10 mouse cellular contexts compared by ENCODE assay signal in the genomic region with DNA sequence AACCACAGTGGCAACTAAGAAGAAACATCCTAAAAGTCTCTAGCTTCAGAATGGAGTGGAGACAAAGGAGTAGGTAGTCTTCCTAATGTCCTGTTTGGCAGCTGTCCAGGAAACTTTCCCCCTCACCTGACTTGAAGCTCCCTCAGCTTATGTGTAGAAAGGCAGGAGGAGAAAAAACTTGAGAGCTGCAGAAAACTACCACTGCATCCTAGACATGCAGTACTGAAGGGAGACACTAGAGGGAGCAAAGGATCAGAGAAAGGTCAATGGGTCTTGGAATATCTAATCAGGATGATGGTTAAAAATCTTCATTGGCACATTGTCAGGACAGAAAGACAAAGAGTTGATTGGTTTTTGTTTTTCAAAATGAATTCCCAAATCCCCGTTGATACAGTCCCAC. TPM values are rescaled to one million over a fixed set of nuclear protein-coding genes. Genes with fewer than 3 reads are reported as not detected.
DNase-seq lines count a peak whose midpoint lies in the region; TF ChIP-seq lines count a peak whose summit lies in the region.
"Had no signal": no experiment of that assay in that cellular context is flagged by ENCODE, and none has a peak within 500 bp of the region (broad histone marks: within the 10 kb centered on the region; RNA-seq: fewer than 3 reads in every experiment).

No protein-coding gene starts in this region.

- peak; percentile 37; the same call in 1 of the 2 replicates for TF ChIP-seq CTCF in cortical plate, adult 2 months (IDR thresholded peaks at IDR 0.05; ENCODE audit: extremely low read depth, insufficient read depth, low read length)

- TF ChIP-seq POLR2A in cortical plate, adult 2 months (IDR thresholded peaks at IDR 0.05; ENCODE audit: extremely low read depth, insufficient read depth, low read length) = no peak

- no peaks in the 10 kb centered on the region for H3K4me1 ChIP-seq in cortical plate, adult 2 months (ENCODE audit: control insufficient read depth, insufficient read depth, low read length)
- H3K4me1 ChIP-seq: limb, embryonic 15.5 days had no signal

- intact Hi-C loops in left cerebral cortex, postnatal 36 days (cut with DNase I) = loop anchor here (5.0 kb wide), 1 partner anchor 157 kb away; no protein-coding TSS in a partner anchor
- intact Hi-C loops in left cerebral cortex, postnatal 10 days (cut with DNase I) = loop anchor here (10.0 kb wide), 1 partner anchor 159 kb away; no protein-coding TSS in a partner anchor

- no peak overlapping the region for H3K27ac ChIP-seq in cortical plate, adult 2 months (ENCODE audit: insufficient read depth, low read length)
- H3K27ac ChIP-seq: limb, embryonic 15.5 days had no signal

- no peak overlapping the region for H3K4me3 ChIP-seq in cortical plate, adult 2 months (ENCODE audit: insufficient read depth, low read length)
- H3K4me3 ChIP-seq: limb, embryonic 15.5 days had no signal

- DNase-seq in adrenal gland, postnatal 10 days = peak; percentile 62
- DNase-seq in adrenal gland, postnatal 25 days = no peak
- peak; percentile 43 for DNase-seq in left cerebral cortex, adult 11 months (ENCODE audit: low spot score)
- DNase-seq in left cerebral cortex, postnatal 36 days (ENCODE audit: low spot score in 2 of 2) = no peak
- DNase-seq in NIH3T3 (ENCODE audit: low read depth) = peak; percentile 58
- DNase-seq in left cerebral cortex, postnatal 10 days (ENCODE audit: extremely low spot score in 1 of 2, low spot score in 2 of 2) = peak; percentile 19 to 41
- peak; percentile 17 for DNase-seq in right cerebral cortex, postnatal 14 days

RNA-seq across cellular contexts. Expression of a gene that starts 8.4 kb away (rescaled TPM):
- total RNA-seq in adrenal gland, postnatal 10 days (2021) = 10 to 100 TPM; 25.1 to 33.5 TPM
- total RNA-seq in adrenal gland, postnatal 25 days (2021) = 16.0 and 20.3 TPM in 2 replicates
- 10 to 100 TPM; 56.2 to 75.5 TPM for total RNA-seq in left cerebral cortex, postnatal 36 days (2021)
- polyA plus RNA-seq in cortical plate, adult 2 months (2012; rRNA removed) = 41.7 and 42.0 TPM in 2 replicates
- 10 to 100 TPM; 79.2 to 81.4 TPM for total RNA-seq in left cerebral cortex, postnatal 10 days (2021)

RNA-seq across cellular contexts. Expression of a gene that starts 33.1 kb away (rescaled TPM):
- 10 to 100 TPM; 14.8 to 21.6 TPM for total RNA-seq in adrenal gland, postnatal 10 days (2021)
- 28.2 and 29.4 TPM in 2 replicates for total RNA-seq in adrenal gland, postnatal 25 days (2021)
- 100 to 1,000 TPM; 161 to 199 TPM for total RNA-seq in left cerebral cortex, postnatal 36 days (2021)
- polyA plus RNA-seq in cortical plate, adult 2 months (2012; rRNA removed) = 91.8 and 112 TPM in 2 replicates
- total RNA-seq in left cerebral cortex, postnatal 10 days (2021) = 100 to 1,000 TPM; 175 to 191 TPM
- polyA plus RNA-seq: C2C12 had no signal

Comparison
In these comparisons a context has a peak if more than half of its experiments do, and no peak if none do; other contexts are left out.
1. DNase-seq: peak in adrenal gland, postnatal 10 days (single experiment), left cerebral cortex, adult 11 months (single experiment), NIH3T3 (single experiment), left cerebral cortex, postnatal 10 days (2 of 2) and right cerebral cortex, postnatal 14 days (single experiment); none in adrenal gland, postnatal 25 days (single experiment) and left cerebral cortex, postnatal 36 days (0 of 2).